Mouse (Mus musculus) olfactory bulb, adult 2 months (tissue): ENCODE measurements around the gene Cntn2.

Experiments
- CTCF ChIP-seq: fragments of 200-500 bp; IDR thresholded peaks from 2 replicates; pipeline ENCODE4 v1.5.1; 2012; ENCODE audit warnings: low read depth, mild to moderate bottlenecking, low read length, moderate library complexity; ENCODE audit not compliant: insufficient read depth
- POLR2A ChIP-seq: fragments of 200-500 bp; IDR thresholded peaks from 2 replicates; pipeline ENCODE4 v1.6.1; 2012; ENCODE audit warnings: mild to moderate bottlenecking, low read depth, low read length, moderate library complexity; ENCODE audit not compliant: insufficient read depth

- TF ChIP-seq CTCF (no peak), POLR2A (no peak)
Measured at GRCm38 (mm10) chr1:132512106-132512505, 30.9 kb downstream of the Cntn2 start.
